Mouse (Mus musculus) ES-E14 (cell line): Measurements from ENCODE around the gene Radil.

ENCODE experiments used
- CHD2 ChIP-seq: IDR thresholded peaks from 2 replicates; pipeline ENCODE4 v1.6.1; 2014; ENCODE audit warnings: mild to moderate bottlenecking, low read depth, low read length, inconsistent platforms
- HCFC1 ChIP-seq: IDR thresholded peaks from 2 replicates; pipeline ENCODE4 v1.6.1; 2012; ENCODE audit warnings: low read length, inconsistent platforms, borderline replicate concordance; ENCODE audit not compliant: insufficient read depth
- MAFK ChIP-seq: IDR thresholded peaks from 2 replicates; pipeline ENCODE4 v1.6.1; 2014; ENCODE audit warnings: mild to moderate bottlenecking, low read depth, low read length, inconsistent platforms; ENCODE audit not compliant: insufficient read depth
- ZC3H11A ChIP-seq: IDR thresholded peaks from 2 replicates; pipeline ENCODE4 v1.6.1; 2012; ENCODE audit warnings: low read depth, mild to moderate bottlenecking, inconsistent platforms, low read length, borderline replicate concordance
- ZNF384 ChIP-seq: IDR thresholded peaks from 2 replicates; pipeline ENCODE4 v1.6.1; 2012; ENCODE audit warnings: low read depth, low read length, inconsistent platforms

- TF ChIP-seq CHD2 (no peak), ZNF384 (no peak), HCFC1 (no peak), ZC3H11A (no peak), MAFK (no peak)
Measured at GRCm38 (mm10) chr5:142459834-142460233, 91.1 kb downstream of the Radil start.
